Mouse (Mus musculus) embryo, embryonic 11.5 days (tissue): ENCODE measurements around the gene 1700001L19Rik.

Experiments used
- DNase-seq: peaks from one replicate; pipeline ENCODE4 v3.0.0-alpha.2; 2012; ENCODE audit warnings: low read depth, low spot score

1700001L19Rik gene

GRCm38 (mm10) chr13:68607652-68608405, 10.6 kb downstream of the 1700001L19Rik start:
- DNase-seq = no peak

- no peak for DNase-seq
These were observed 25.6 kb downstream of the 1700001L19Rik start for GRCm38 (mm10) chr13:68622792-68623191.

- DNase-seq = no peak
These were observed 29.8 kb downstream of the 1700001L19Rik start for GRCm38 (mm10) chr13:68627041-68627440.

GRCm38 (mm10) chr13:68642786-68643185, 45.6 kb downstream of the 1700001L19Rik start:
- DNase-seq = no peak
